Mouse (Mus musculus) heart, postnatal 0 days (tissue): ENCODE measurements at regions not wholly inside any gene's neighbourhood (a gene's known extent, or its start where the extent isn't known, plus 50 kb on each side); places are given as distances from the start of the nearest gene placed in this dataset.

Source experiments
- CTCF ChIP-seq: IDR thresholded peaks from 2 replicates; pipeline ENCODE4 v1.5.1; 2016; ENCODE audit warnings: antibody characterized with exemption, control low read depth, low read depth
- EP300 ChIP-seq: IDR thresholded peaks from 2 replicates; pipeline ENCODE4 v1.6.1; 2016; ENCODE audit warnings: antibody characterized with exemption, low read depth

GRCm38 (mm10) chr16:9030717-9031116 lies 200.8 kb downstream of the 1810013L24Rik start:
- TF ChIP-seq CTCF, result no peak
- TF ChIP-seq EP300, result no peak
